In the genomic region with DNA sequence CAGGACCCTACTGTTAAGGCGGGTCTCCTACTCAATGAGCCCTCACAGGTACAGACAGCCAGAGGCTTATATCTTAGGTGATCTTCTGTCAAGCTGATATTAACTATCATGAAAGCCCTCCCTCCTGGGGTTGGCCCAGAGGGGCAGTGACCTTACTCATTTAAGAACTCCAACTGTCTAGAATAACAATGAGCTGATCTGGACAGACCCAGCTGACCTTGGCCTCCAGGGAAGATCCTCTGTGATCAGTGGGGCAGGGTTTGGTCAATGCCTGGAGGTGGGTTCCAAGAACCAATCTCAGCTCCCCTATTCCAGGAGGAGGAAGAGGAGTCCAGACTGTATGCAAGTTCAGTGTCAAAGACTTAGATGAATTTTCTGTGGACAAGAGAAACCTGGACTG, we compare ENCODE assay signal across 19 mouse cellular contexts.
"Had no signal": no experiment of that assay in that cellular context is flagged by ENCODE, and none has a peak within 500 bp of the region (broad histone marks: within the 10 kb centered on the region; RNA-seq: fewer than 3 reads in every experiment).

No protein-coding gene starts in this region.

- H3K27ac ChIP-seq: hindbrain, postnatal 0 days; limb, embryonic 12.5 days; limb, embryonic 15.5 days; liver, embryonic 13.5 days; neural tube, embryonic 12.5 days; neural tube, embryonic 15.5 days; stomach, embryonic 15.5 days had no signal

- H3K36me3 ChIP-seq: limb, embryonic 12.5 days; limb, embryonic 15.5 days; liver, embryonic 13.5 days; neural tube, embryonic 12.5 days; neural tube, embryonic 15.5 days; stomach, embryonic 15.5 days had no signal

- H3K4me3 ChIP-seq: limb, embryonic 12.5 days; limb, embryonic 15.5 days; liver, embryonic 13.5 days; megakaryocyte, embryonic 14.5 days; neural tube, embryonic 12.5 days; neural tube, embryonic 15.5 days; stomach, embryonic 15.5 days had no signal

- H3K9ac ChIP-seq: limb, embryonic 12.5 days; limb, embryonic 15.5 days; liver, embryonic 13.5 days; lung, embryonic 14.5 days; neural tube, embryonic 12.5 days; neural tube, embryonic 15.5 days; stomach, embryonic 15.5 days had no signal

- DNase-seq: left cerebral cortex, postnatal 4 days; liver, embryonic 13.5 days; lung, embryonic 14.5 days; lung, postnatal 10 days; midbrain, embryonic 14.5 days; right cerebral cortex, adult 18-20 months; right cerebral cortex, postnatal 14 days; spleen, adult 18-20 months; thymus, postnatal 25 days had no signal

- H3K4me1 ChIP-seq: liver, embryonic 13.5 days; megakaryocyte, embryonic 14.5 days had no signal

- H3K27me3 ChIP-seq: limb, embryonic 15.5 days; liver, embryonic 13.5 days; megakaryocyte, embryonic 14.5 days; neural tube, embryonic 12.5 days; neural tube, embryonic 15.5 days; stomach, embryonic 15.5 days had no signal

- H3K9me3 ChIP-seq: limb, embryonic 12.5 days; limb, embryonic 15.5 days; liver, embryonic 13.5 days; neural tube, embryonic 12.5 days; neural tube, embryonic 15.5 days; stomach, embryonic 15.5 days had no signal

- ATAC-seq: hindbrain, postnatal 0 days; inflammation-experienced regulatory T-cells, adult 6 months; intestine, embryonic 16.5 days had no signal

- H3K4me2 ChIP-seq: limb, embryonic 12.5 days; limb, embryonic 15.5 days; liver, embryonic 13.5 days; lung, embryonic 14.5 days; midbrain, embryonic 11.5 days; neural tube, embryonic 12.5 days; neural tube, embryonic 15.5 days; stomach, embryonic 15.5 days had no signal
